Mouse (Mus musculus) heart, postnatal 4 days (tissue): ENCODE results near the gene Gm21778. TPM values are rescaled to one million over a fixed set of nuclear protein-coding genes. Genes with fewer than 3 reads are reported as not detected.
"Not testable (repeated sequence)": the region's sequence is repeated elsewhere in the genome, so short reads cannot be mapped to it uniquely, and the experiment has no call there.

Experiments
- DNase-seq: peaks from one replicate; pipeline ENCODE4 v3.0.0; 2021
- total RNA-seq, 2 experiments: library from RNA; stranded (reverse); gene quantifications; 2 replicates each; pipeline ENCODE4 v1.2.3; 2021

Gene Gm21778
- not detected for total RNA-seq

DNA sequence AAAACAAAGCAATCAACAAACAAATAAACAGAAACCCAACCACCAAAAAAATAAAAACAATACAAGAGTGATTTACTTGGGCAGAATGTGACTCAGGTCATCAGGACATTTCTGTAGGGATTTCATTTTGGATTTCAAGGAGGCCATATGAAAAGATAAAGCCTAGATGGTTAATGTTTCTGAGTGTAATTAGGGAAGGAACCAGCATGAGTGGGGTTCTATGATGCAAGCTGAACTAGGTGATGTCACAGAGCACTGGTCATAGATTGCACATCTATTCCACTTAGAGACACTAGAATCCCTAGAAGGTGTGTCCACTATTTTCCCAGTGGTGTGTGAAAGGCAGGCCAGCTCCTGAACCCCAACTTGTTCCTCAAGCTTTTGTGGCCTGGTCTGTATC, at the start of gene Gm21778:
TSS of gene Gm21778 (plus strand) at position 301 of the 400 bp plus-strand sequence.
- not testable (repeated sequence) for DNase-seq

Other genes starting within 250 kb of the Gm21778 start
- gene Gm20914, start 216.5 kb upstream of the Gm21778 start, total RNA-seq, result not detected
- not detected for gene Gm28171, start 149.1 kb upstream of the Gm21778 start, total RNA-seq